Mouse (Mus musculus) CH12.LX (cell line): ENCODE measurements around the gene Galm. TPM values are rescaled to one million over a fixed set of nuclear protein-coding genes. Genes with fewer than 3 reads are reported as not detected.

ENCODE experiments used
- DNase-seq: peaks from one replicate; pipeline ENCODE4 v3.0.0-alpha.2; 2013; ENCODE audit errors: extremely low read depth
- H3K27ac ChIP-seq: 2 replicates; pipeline ENCODE4 v1.5.1; 2012; ENCODE audit warnings: low read depth, mild to moderate bottlenecking, control low read depth, moderate library complexity; ENCODE audit not compliant: insufficient read depth
- H3K27me3 ChIP-seq: replicated peaks from 2 replicates; pipeline ENCODE3; 2012; ENCODE audit warnings: inconsistent platforms
- H3K36me3 ChIP-seq, 2 experiments: replicated peaks in 1 of 2; 2 replicates each; pipeline versions ENCODE3 to v1.6.1; 2012; ENCODE audit warnings: inconsistent platforms in 1 of 2, low read length in 1 of 2, mild to moderate bottlenecking in 1 of 2, mixed read lengths in 1 of 2, moderate library complexity in 1 of 2; ENCODE audit not compliant: control insufficient read depth in 1 of 2, insufficient read depth in 1 of 2
- H3K4me1 ChIP-seq, 2 experiments: 2 replicates each; pipeline ENCODE4 v1.6.1; 2012; ENCODE audit warnings: inconsistent platforms in 1 of 2, moderate library complexity in 1 of 2; ENCODE audit not compliant: insufficient read depth in 2 of 2, control insufficient read depth in 1 of 2
- H3K4me2 ChIP-seq: 2 replicates; pipeline ENCODE4 v1.6.1; 2012; ENCODE audit warnings: low read depth, mild to moderate bottlenecking, control low read depth; ENCODE audit not compliant: poor library complexity, insufficient read depth, severe bottlenecking
- H3K4me3 ChIP-seq, 3 experiments: fragments of 150-350 bp in 1 of 3; sonication (generic) in 1 of 3; replicated peaks in 1 of 3; 2 replicates each; pipeline versions ENCODE3 to v1.5.1; 2011 to 2012; ENCODE audit warnings: low read depth in 2 of 3, low read length in 2 of 3, mild to moderate bottlenecking in 2 of 3, moderate library complexity in 2 of 3, control low read depth in 1 of 3, improper control_type of control experiment in 1 of 3, inconsistent platforms in 1 of 3, mixed read lengths in 1 of 3; ENCODE audit not compliant: poor library complexity in 1 of 3
- H3K79me2 ChIP-seq: replicated peaks from 2 replicates; pipeline ENCODE4 v1.6.1; 2012; ENCODE audit warnings: mild to moderate bottlenecking, moderate library complexity; ENCODE audit not compliant: control insufficient read depth, poor library complexity, insufficient read depth, severe bottlenecking; ENCODE audit errors: extremely low read depth
- H3K9ac ChIP-seq: 2 replicates; pipeline ENCODE4 v1.6.1; 2012; ENCODE audit warnings: low read depth, mild to moderate bottlenecking, control low read depth, moderate library complexity; ENCODE audit not compliant: insufficient read depth
- H3K9me3 ChIP-seq: replicated peaks from 2 replicates; pipeline ENCODE3; 2012; ENCODE audit warnings: low read length, inconsistent platforms, mixed read lengths
- BHLHE40 ChIP-seq: IDR thresholded peaks from 2 replicates; pipeline ENCODE4 v1.6.1; 2011; ENCODE audit warnings: mild to moderate bottlenecking, low read depth, low read length, improper control_type of control experiment
- CHD2 ChIP-seq: IDR thresholded peaks from 2 replicates; pipeline ENCODE4 v1.6.1; 2011; ENCODE audit warnings: low read length, improper control_type of control experiment
- CTCF ChIP-seq, 2 experiments: IDR thresholded peaks in 1 of 2; conservative IDR thresholded peaks in 1 of 2; 2 replicates each; pipeline ENCODE4 v1.5.1; 2011 to 2012; ENCODE audit warnings: low read depth in 2 of 2, low read length in 2 of 2, improper control_type of control experiment in 1 of 2, inconsistent platforms in 1 of 2, mild to moderate bottlenecking in 1 of 2, moderate library complexity in 1 of 2
- ELF1 ChIP-seq: IDR thresholded peaks from 2 replicates; pipeline ENCODE4 v1.6.1; 2014; ENCODE audit warnings: low read depth, mild to moderate bottlenecking, inconsistent platforms, low read length, improper control_type of control experiment
- EP300 ChIP-seq: IDR thresholded peaks from 2 replicates; pipeline ENCODE4 v1.6.1; 2011; ENCODE audit warnings: low read length, improper control_type of control experiment
- ETS1 ChIP-seq: conservative IDR thresholded peaks from 2 replicates; pipeline ENCODE4 v1.6.1; 2012; ENCODE audit warnings: low read depth, mild to moderate bottlenecking, inconsistent platforms, low read length, improper control_type of control experiment, moderate library complexity
- HCFC1 ChIP-seq: IDR thresholded peaks from 2 replicates; pipeline ENCODE4 v1.6.1; 2012; ENCODE audit warnings: low read depth, mild to moderate bottlenecking, inconsistent platforms, low read length, improper control_type of control experiment
- JUND ChIP-seq: conservative IDR thresholded peaks from 2 replicates; pipeline ENCODE4 v1.6.1; 2011; ENCODE audit warnings: low read depth, low read length, improper control_type of control experiment
- MAX ChIP-seq: IDR thresholded peaks from 2 replicates; pipeline ENCODE4 v1.6.1; 2011; ENCODE audit warnings: low read length, improper control_type of control experiment
- MAZ ChIP-seq: IDR thresholded peaks from 2 replicates; pipeline ENCODE4 v1.6.1; 2012; ENCODE audit warnings: low read depth, mild to moderate bottlenecking, inconsistent platforms, low read length, improper control_type of control experiment, moderate library complexity
- MEF2A ChIP-seq: IDR thresholded peaks from 2 replicates; pipeline ENCODE4 v1.6.1; 2014; ENCODE audit warnings: low read depth, mild to moderate bottlenecking, inconsistent platforms, low read length, improper control_type of control experiment, borderline replicate concordance
- NELFE ChIP-seq: IDR thresholded peaks from 2 replicates; pipeline ENCODE4 v1.6.1; 2011; ENCODE audit warnings: low read depth, low read length, improper control_type of control experiment
- POLR2A ChIP-seq: IDR thresholded peaks from 2 replicates; pipeline ENCODE4 v1.6.1; 2011; ENCODE audit warnings: low read depth, mild to moderate bottlenecking, improper control_type of control experiment, low read length
- POLR2AphosphoS2 ChIP-seq: IDR thresholded peaks from 2 replicates; pipeline ENCODE4 v1.6.1; 2011; ENCODE audit warnings: low read depth, low read length, improper control_type of control experiment
- RAD21 ChIP-seq: IDR thresholded peaks from 2 replicates; pipeline ENCODE4 v1.6.1; 2011; ENCODE audit warnings: low read depth, mild to moderate bottlenecking, low read length, improper control_type of control experiment, moderate library complexity
- SIN3A ChIP-seq: IDR thresholded peaks from 2 replicates; pipeline ENCODE4 v1.6.1; 2012; ENCODE audit warnings: low read length, improper control_type of control experiment, inconsistent platforms
- SMC3 ChIP-seq: IDR thresholded peaks from 2 replicates; pipeline ENCODE4 v1.6.1; 2011; ENCODE audit warnings: low read depth, low read length, improper control_type of control experiment
- TCF12 ChIP-seq: IDR thresholded peaks from 2 replicates; pipeline ENCODE4 v1.6.1; 2014; ENCODE audit warnings: low read depth, mild to moderate bottlenecking, inconsistent platforms, low read length, improper control_type of control experiment
- USF2 ChIP-seq: conservative IDR thresholded peaks from 2 replicates; pipeline ENCODE4 v1.6.1; 2011; ENCODE audit warnings: low read depth, low read length, improper control_type of control experiment
- ZC3H11A ChIP-seq: IDR thresholded peaks from 2 replicates; pipeline ENCODE4 v1.6.1; 2012; ENCODE audit warnings: low read depth, mild to moderate bottlenecking, inconsistent platforms, low read length, improper control_type of control experiment
- ZMIZ1 ChIP-seq: IDR thresholded peaks from 2 replicates; pipeline ENCODE4 v1.6.1; 2012; ENCODE audit warnings: low read depth, mild to moderate bottlenecking, inconsistent platforms, low read length, improper control_type of control experiment
- dilution Hi-C: fragments of 300-500 bp; cut with MboI; formaldehyde crosslinking; loops from 2 replicates; pipeline ENCODE4 v1.14.3; 2020; ENCODE audit warnings: low sequenced_read_pairs; ENCODE audit not compliant: extremely low pct_unique_long_range_greater_than_20kb, extremely low pct_ligation_motif_present
- in situ Hi-C: fragments of 300-500 bp; cut with MboI; formaldehyde crosslinking; loops from 3 replicates; pipeline ENCODE4 v1.14.3; 2019; ENCODE audit warnings: low sequenced_read_pairs, low pct_ligation_motif_present, low pct_unique_long_range_greater_than_20kb, mixed read lengths
- polyA plus RNA-seq: library from polyadenylated mRNA; unstranded; fragments of >175 nt; gene quantifications from 2 replicates; pipeline ENCODE4 v1.2.1, GENCODE M21; 2012; ENCODE audit warnings: low read depth; ENCODE audit not compliant: insufficient read length
- total RNA-seq, 2 experiments: library from RNA; depleted of rRNA; stranded (reverse); fragments of 300-350 nt in 1 of 2; fragments of >200 nt in 1 of 2; gene quantifications; 2 replicates each; pipeline ENCODE4 v1.2.3; 2012 to 2014

The Galm gene
- total and polyA plus RNA-seq, 3 experiments, result 0.09 TPM; not detected in 2

DNA sequence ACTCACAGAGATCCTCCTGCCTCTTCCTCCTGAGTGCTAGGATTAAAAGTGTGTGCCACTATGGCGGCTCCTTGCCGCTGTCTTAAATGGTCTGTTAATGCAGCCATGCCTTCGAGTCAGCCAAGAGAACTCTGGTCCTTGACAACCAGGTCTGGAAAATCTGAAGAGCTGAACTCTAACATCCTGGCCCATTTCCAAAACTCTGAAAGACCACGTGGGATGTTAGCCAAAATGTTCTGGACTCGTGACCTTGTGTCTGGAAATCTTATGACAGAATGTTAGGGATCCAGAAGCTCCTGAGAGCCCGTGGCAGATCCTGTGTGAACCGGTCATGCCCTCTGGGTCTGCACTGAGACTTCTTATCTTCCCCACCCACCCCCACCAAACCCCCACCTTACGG, 36.7 kb downstream of the Galm start:
- Histone ChIP-seq H3K9me3 (no peaks in the 10 kb centered on the region), H3K9ac (no peak overlapping the region), H3K79me2 (no peaks in the 10 kb centered on the region), H3K4me1 (peaks cover 13 to 19% of the 10 kb centered on the region in 2 experiments; a peak in 3 of 4 replicates), H3K27me3 (peaks cover 3% of the 10 kb centered on the region), H3K27ac (no peak overlapping the region), H3K4me2 (no peak overlapping the region), H3K36me3 (no peaks in the 10 kb centered on the region), H3K4me3 (no peak overlapping the region)
- TF ChIP-seq CHD2, result no peak
- DNase-seq, result no peak
- in situ Hi-C loops, result no loop called here
- dilution Hi-C loops, result no loop called here

GRCm38 (mm10) chr17:80165741-80166140, 38.5 kb downstream of the Galm start:
- dilution Hi-C loops (no loop called here), in situ Hi-C loops (no loop called here)

DNA sequence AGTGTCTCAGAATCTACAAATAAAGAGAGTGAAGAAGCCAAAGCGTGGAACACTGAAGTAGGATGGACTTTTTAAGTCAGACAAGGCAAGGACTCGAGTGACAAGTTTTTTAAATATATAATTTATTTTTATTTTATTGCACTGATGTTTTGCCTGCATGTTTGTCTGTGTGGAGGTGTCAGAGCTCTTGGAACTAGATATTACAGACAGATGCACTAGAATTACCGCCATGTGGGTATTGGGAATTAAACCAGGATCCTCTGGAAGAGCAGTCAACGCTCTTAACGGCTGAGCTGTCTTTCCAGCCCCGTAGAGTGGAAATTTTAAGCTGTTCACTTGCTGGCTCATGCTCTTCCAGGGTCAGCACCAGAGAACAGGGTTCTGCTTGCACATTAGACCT, 39.1 kb downstream of the Galm start:
- Histone ChIP-seq H3K27me3 (peaks cover 3% of the 10 kb centered on the region), H3K4me3 (no peak overlapping the region), H3K79me2 (no peaks in the 10 kb centered on the region), H3K36me3 (no peaks in the 10 kb centered on the region), H3K4me2 (no peak overlapping the region), H3K27ac (no peak overlapping the region), H3K9ac (no peak overlapping the region), H3K9me3 (no peaks in the 10 kb centered on the region), H3K4me1 (peaks cover 14 to 22% of the 10 kb centered on the region in 2 experiments; a peak in 3 of 4 replicates)
- in situ Hi-C loops (no loop called here), dilution Hi-C loops (no loop called here)
- TF ChIP-seq USF2, result no peak
- no peak for TF ChIP-seq MAX
- TF ChIP-seq SMC3, result no peak
- TF ChIP-seq SIN3A, result no peak
- TF ChIP-seq JUND, result no peak
- no peak for TF ChIP-seq NELFE
- no peak for TF ChIP-seq TCF12
- no peak for DNase-seq

More at GRCm38 (mm10) chr17:80165741-80166140, 38.5 kb downstream of the Galm start:
- H3K9me3 ChIP-seq, result no peaks in the 10 kb centered on the region
- peaks cover 13 to 22% of the 10 kb centered on the region in 2 experiments; a peak in 3 of 4 replicates for H3K4me1 ChIP-seq
- H3K36me3 ChIP-seq, result no peaks in the 10 kb centered on the region
- TF ChIP-seq POLR2AphosphoS2 (no peak), ETS1 (no peak), POLR2A (no peak), SIN3A (no peak), CTCF (conservative IDR thresholded peaks at IDR 0.05 in 1 of 2, IDR thresholded peaks at IDR 0.05 in 1 of 2; ENCODE audit: low read depth in 2 of 2, low read length in 2 of 2) (no peak), NELFE (no peak), MAZ (no peak), ELF1 (no peak), HCFC1 (no peak), ZC3H11A (no peak), SMC3 (no peak), BHLHE40 (no peak), ZMIZ1 (no peak), JUND (no peak), EP300 (no peak), MEF2A (no peak), RAD21 (no peak)
- TF ChIP-seq, all 38 proteins: peak for 0
- H3K4me3 ChIP-seq, result no peak overlapping the region
- DNase-seq, result no peak
- no peak overlapping the region for H3K27ac ChIP-seq
- H3K79me2 ChIP-seq, result no peaks in the 10 kb centered on the region
- H3K27me3 ChIP-seq, result peaks cover 3% of the 10 kb centered on the region
- no peak overlapping the region for H3K4me2 ChIP-seq
- H3K9ac ChIP-seq, result no peak overlapping the region
